Mouse (Mus musculus): ENCODE data around the gene Ctnna2.

DNA sequence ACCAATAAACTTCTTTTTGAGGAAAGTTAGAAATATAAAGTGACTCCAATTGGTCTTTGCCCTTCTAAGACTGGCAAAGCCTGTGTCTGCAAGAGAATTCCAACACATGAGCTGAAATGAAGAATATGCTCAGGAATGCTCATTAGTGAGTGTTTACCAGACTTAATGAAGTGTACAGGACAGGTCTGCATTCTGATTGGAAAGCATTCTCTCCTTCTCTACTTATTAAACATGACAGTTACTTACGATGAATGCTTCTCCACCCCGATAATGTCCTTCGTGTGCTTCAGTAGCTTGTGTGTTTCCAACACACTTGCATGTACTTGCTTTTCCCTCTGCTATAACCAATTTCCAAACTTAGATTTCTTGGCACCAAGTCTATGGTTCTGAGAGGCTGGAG lies 409.6 kb downstream of the Ctnna2 start:
- no peak for TF ChIP-seq CTCF (IDR thresholded peaks at IDR 0.05; ENCODE audit: low read depth)
- TF ChIP-seq EP300 (IDR thresholded peaks at IDR 0.05; ENCODE audit: low read depth): no peak

Measured in liver, postnatal 0 days (tissue).